Mouse (Mus musculus) c-Kit-positive CD71-positive TER-119-positive erythroid progenitor cells, embryonic 14.5 days (primary cell): ENCODE results near the gene Itpripl2.

Experiments used
- DNase-seq: peaks from one replicate; pipeline ENCODE4 v3.0.0-alpha.2; 2013; ENCODE audit warnings: low spot score

Itpripl2 gene

GRCm38 (mm10) chr7:118488060-118488664 lies 3.6 kb downstream of the Itpripl2 start:
- no peak for DNase-seq

- DNase-seq: no peak
Measured at GRCm38 (mm10) chr7:118486917-118487316, 4.9 kb downstream of the Itpripl2 start.

- DNase-seq: no peak
Measured at GRCm38 (mm10) chr7:118483996-118484395, 7.8 kb downstream of the Itpripl2 start.

GRCm38 (mm10) chr7:118482001-118482400 lies 9.8 kb downstream of the Itpripl2 start:
- no peak for DNase-seq

GRCm38 (mm10) chr7:118481047-118481810 lies 10.5 kb downstream of the Itpripl2 start:
- no peak for DNase-seq

- DNase-seq: no peak
Measured at GRCm38 (mm10) chr7:118480160-118480709, 11.5 kb downstream of the Itpripl2 start.

- no peak for DNase-seq
Measured at GRCm38 (mm10) chr7:118478835-118479312, 12.9 kb downstream of the Itpripl2 start.

GRCm38 (mm10) chr7:118476428-118476827 lies 15.3 kb downstream of the Itpripl2 start:
- no peak for DNase-seq

GRCm38 (mm10) chr7:118475008-118475705 lies 16.6 kb downstream of the Itpripl2 start:
- no peak for DNase-seq

GRCm38 (mm10) chr7:118472886-118473285 lies 18.9 kb downstream of the Itpripl2 start:
- no peak for DNase-seq

- DNase-seq: no peak
Measured at GRCm38 (mm10) chr7:118468060-118468459, 23.7 kb downstream of the Itpripl2 start.

- DNase-seq: no peak
Measured at GRCm38 (mm10) chr7:118464432-118464831, 27.3 kb downstream of the Itpripl2 start.

GRCm38 (mm10) chr7:118462818-118463762 lies 28.7 kb downstream of the Itpripl2 start:
- no peak for DNase-seq

- no peak for DNase-seq
Measured at GRCm38 (mm10) chr7:118461400-118462136, 30.2 kb downstream of the Itpripl2 start.

GRCm38 (mm10) chr7:118453722-118454121 lies 38.1 kb downstream of the Itpripl2 start:
- DNase-seq: no peak

- no peak for DNase-seq
Measured at GRCm38 (mm10) chr7:118452940-118453339, 38.8 kb downstream of the Itpripl2 start.

GRCm38 (mm10) chr7:118448134-118448967 lies 43.4 kb downstream of the Itpripl2 start, which contains the start of gene Syt17:
Syt17 (minus strand) TSS chr7:118448222.
- no peak for DNase-seq

GRCm38 (mm10) chr7:118447291-118448133 lies 44.3 kb downstream of the Itpripl2 start:
- no peak for DNase-seq
